Mouse (Mus musculus) lung, postnatal 0 days (tissue): ENCODE measurements around the gene Fam207a.

Experiments used
- CTCF ChIP-seq: IDR thresholded peaks from 2 replicates; pipeline ENCODE4 v1.5.1; 2016; ENCODE audit warnings: antibody characterized with exemption, mild to moderate bottlenecking
- EP300 ChIP-seq: IDR thresholded peaks from 2 replicates; pipeline ENCODE4 v1.6.1; 2016; ENCODE audit warnings: antibody characterized with exemption, mild to moderate bottlenecking, control low read depth

- TF ChIP-seq CTCF (no peak), EP300 (no peak)
Measured at GRCm38 (mm10) chr10:77536727-77537126, 21.1 kb upstream of the Fam207a start.
